Mouse (Mus musculus): ENCODE results near the gene Esm1.
A peak's percentile ranks its signal among the peaks of the same experiment; 100 is the strongest.
"Not testable (repeated sequence)": the region's sequence is repeated elsewhere in the genome, so short reads cannot be mapped to it uniquely, and the experiment has no call there.

Gene Esm1

GRCm38 (mm10) chr13:113227666-113228463, 18.4 kb downstream of the Esm1 start:
- no peak for DNase-seq (ENCODE audit: inconsistent ontology term)

DNA sequence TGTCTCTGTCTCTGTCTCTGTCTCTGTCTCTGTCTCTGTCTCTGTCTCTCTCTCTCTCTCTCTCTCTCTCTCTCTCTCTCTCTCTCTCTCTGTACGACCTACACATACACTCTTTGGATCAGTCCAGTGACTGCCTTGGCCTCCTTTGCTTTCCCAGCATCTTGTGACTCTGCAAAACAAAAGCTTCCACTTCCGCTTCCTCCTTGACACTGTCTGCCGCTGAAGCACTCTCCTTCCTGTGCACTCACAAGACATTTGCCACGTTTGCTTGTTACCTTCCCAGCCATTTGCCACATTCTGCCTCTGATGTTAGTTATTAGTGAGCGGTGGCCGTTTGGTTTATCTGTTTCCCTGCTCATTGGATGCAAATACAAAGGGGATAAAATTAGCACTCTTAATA, 32.7 kb downstream of the Esm1 start:
- no peak for DNase-seq (ENCODE audit: inconsistent ontology term)

DNA sequence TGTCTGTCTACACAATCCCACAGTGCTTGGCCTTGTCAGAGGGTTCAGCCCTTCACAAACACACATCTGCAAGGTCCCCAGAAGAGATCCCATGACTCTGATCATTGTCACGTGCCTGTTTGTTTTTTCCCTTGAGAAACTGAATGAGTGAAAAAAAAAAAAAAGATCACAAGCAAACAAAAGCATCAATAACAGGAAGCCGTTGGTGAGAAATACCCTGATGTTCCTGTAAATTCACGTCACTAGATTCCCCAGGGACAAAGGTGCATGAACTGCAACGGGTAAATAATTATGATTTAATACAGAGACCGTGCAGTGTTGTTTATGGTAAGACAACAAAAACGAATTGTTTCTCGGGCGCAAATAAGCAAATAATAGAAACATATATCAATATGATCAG, 35.6 kb downstream of the Esm1 start:
- no peak for DNase-seq (ENCODE audit: inconsistent ontology term)

- DNase-seq (ENCODE audit: inconsistent ontology term) = not testable (repeated sequence)
These were observed 43.1 kb downstream of the Esm1 start for GRCm38 (mm10) chr13:113252580-113252979.

DNA sequence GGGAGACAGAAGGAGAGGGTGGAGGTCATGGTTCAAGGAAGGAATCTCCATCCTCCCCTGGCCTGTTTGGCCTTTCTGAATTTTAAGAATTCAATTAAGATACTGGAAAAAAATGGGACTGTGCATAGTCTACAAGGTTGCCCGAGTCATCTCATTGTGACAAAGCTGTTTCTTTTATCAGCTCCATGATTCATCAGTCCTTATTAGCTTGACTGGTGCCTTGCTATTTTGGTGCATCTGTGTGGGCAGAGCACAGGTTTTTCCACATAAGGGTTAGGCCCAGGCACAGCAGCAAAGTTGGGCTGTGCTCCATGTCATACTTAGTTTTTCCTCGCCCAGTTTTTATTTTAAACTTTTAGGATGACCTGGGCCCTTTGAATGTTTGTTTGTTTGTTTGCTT, 47.3 kb downstream of the Esm1 start:
- peak; percentile 64 for DNase-seq (ENCODE audit: inconsistent ontology term)

GRCm38 (mm10) chr13:113257190-113257589, 47.7 kb downstream of the Esm1 start:
- DNase-seq (ENCODE audit: inconsistent ontology term) = no peak

GRCm38 (mm10) chr13:113259237-113259636, 49.8 kb downstream of the Esm1 start:
- peak; percentile 16 for DNase-seq (ENCODE audit: inconsistent ontology term)

DNA sequence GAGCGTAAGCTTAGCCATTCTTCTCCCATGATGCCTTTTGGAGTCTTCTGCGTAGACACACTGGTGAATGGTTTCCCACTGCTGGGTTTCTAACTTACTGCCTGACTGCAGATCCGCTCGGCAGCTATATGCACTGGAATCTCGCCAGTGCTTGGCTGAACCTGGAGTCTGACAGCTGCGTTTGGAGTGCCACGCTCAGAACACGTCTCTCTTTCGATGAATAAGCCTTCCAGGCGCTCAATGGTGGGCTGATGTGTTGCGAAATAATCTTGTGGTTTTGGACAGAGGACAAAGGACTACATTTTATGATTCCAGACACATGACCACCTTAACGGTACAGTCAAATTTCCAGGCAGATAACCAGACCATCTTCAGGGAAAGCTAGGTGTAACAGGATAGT, 53.4 kb downstream of the Esm1 start:
- peak; percentile 82 for DNase-seq (ENCODE audit: inconsistent ontology term)

- peak; percentile 58 for DNase-seq (ENCODE audit: inconsistent ontology term)
These were observed 55.8 kb downstream of the Esm1 start for GRCm38 (mm10) chr13:113265257-113265656.

- peak; percentile 50 for DNase-seq (ENCODE audit: inconsistent ontology term)
These were observed 57.1 kb downstream of the Esm1 start for GRCm38 (mm10) chr13:113266495-113266951.

GRCm38 (mm10) chr13:113267204-113267603, 57.7 kb downstream of the Esm1 start:
- DNase-seq (ENCODE audit: inconsistent ontology term) = no peak

Data from Muller cell, postnatal 12 days (primary cell).